Mouse (Mus musculus) G1E (cell line): Measurements from ENCODE around the gene Uox. TPM values are rescaled to one million over a fixed set of nuclear protein-coding genes. Genes with fewer than 3 reads are reported as not detected.

Experiments used
- ATAC-seq: 2 replicates; pipeline ENCODE4 v1.8.0; 2016; ENCODE audit warnings: mild to moderate bottlenecking; ENCODE audit not compliant: insufficient number of reproducible peaks, poor library complexity, low FRiP score, severe bottlenecking; ENCODE audit errors: extremely low read depth
- DNase-seq: peaks from one replicate; pipeline ENCODE4 v3.0.0; 2012; ENCODE audit warnings: low spot score
- H3K27me3 ChIP-seq: 2 replicates; pipeline ENCODE4 v1.6.1; 2012; ENCODE audit warnings: mild to moderate bottlenecking, low read length, inconsistent platforms; ENCODE audit not compliant: insufficient read depth
- H3K36me3 ChIP-seq: replicated peaks from 2 replicates; pipeline ENCODE3; 2012; ENCODE audit warnings: mild to moderate bottlenecking, inconsistent platforms
- H3K4me1 ChIP-seq: 2 replicates; pipeline ENCODE4 v1.6.1; 2012; ENCODE audit warnings: low read depth, low read length, inconsistent platforms, mixed read lengths; ENCODE audit not compliant: insufficient read depth
- H3K4me3 ChIP-seq: 2 replicates; pipeline ENCODE4 v1.5.1; 2012; ENCODE audit warnings: low read depth, mild to moderate bottlenecking, inconsistent platforms, low read length, moderate library complexity, mixed read lengths
- H3K9me3 ChIP-seq: replicated peaks from 2 replicates; pipeline ENCODE4 v1.6.1; 2012; ENCODE audit warnings: inconsistent platforms
- CTCF ChIP-seq: IDR thresholded peaks from 2 replicates; pipeline ENCODE4 v1.5.1; 2012; ENCODE audit warnings: low read depth, low read length, inconsistent platforms, mixed read lengths
- GATA1 ChIP-seq: IDR thresholded peaks from 2 replicates; pipeline ENCODE4 v1.6.1; 2012; ENCODE audit warnings: borderline replicate concordance, low read length, inconsistent platforms, mixed read lengths
- GATA2 ChIP-seq: IDR thresholded peaks from 2 replicates; pipeline ENCODE4 v1.6.1; 2012; ENCODE audit warnings: low read depth, low read length, inconsistent platforms, borderline replicate concordance
- POLR2AphosphoS5 ChIP-seq: IDR thresholded peaks from 2 replicates; pipeline ENCODE4 v1.6.1; 2012; ENCODE audit warnings: low read depth, low read length, inconsistent platforms; ENCODE audit not compliant: insufficient replicate concordance
- TAL1 ChIP-seq: conservative IDR thresholded peaks from 2 replicates; pipeline ENCODE4 v1.6.1; 2012; ENCODE audit warnings: low read depth, low read length, inconsistent platforms, mixed read lengths
- polyA plus RNA-seq: library from polyadenylated mRNA; stranded (reverse); fragments of >175 nt; gene quantifications from 2 replicates; pipeline ENCODE4 v1.2.3, GENCODE M21; 2012
- total RNA-seq, 2 experiments: library from RNA; stranded (forward) in 1 of 2; stranded (reverse) in 1 of 2; fragments of 200-1000 nt in 1 of 2; fragments of >200 nt in 1 of 2; fragmentation: Nextera tagmentation in 1 of 2; gene quantifications; 2 replicates each; pipeline ENCODE4 v1.2.3; 2014 to 2017

Gene Uox
- total and polyA plus RNA-seq, 3 experiments, result 0.22 TPM; not detected in 2

GRCm38 (mm10) chr3:146602531-146602930 lies 32.3 kb downstream of the Uox start:
- no peak for DNase-seq
- no peak overlapping the region for H3K4me3 ChIP-seq

GRCm38 (mm10) chr3:146604647-146605046 lies 34.4 kb downstream of the Uox start:
- H3K9me3 ChIP-seq, result no peaks in the 10 kb centered on the region
- no peak for DNase-seq
- H3K4me1 ChIP-seq, result peaks cover 26% of the 10 kb centered on the region
- TF ChIP-seq CTCF (no peak), POLR2AphosphoS5 (no peak), GATA1 (no peak), TAL1 (no peak), GATA2 (no peak)
- no peak for ATAC-seq
- peaks cover 9% of the 10 kb centered on the region for H3K27me3 ChIP-seq
- H3K4me3 ChIP-seq, result no peak overlapping the region
- no peaks in the 10 kb centered on the region for H3K36me3 ChIP-seq

More at GRCm38 (mm10) chr3:146602531-146602930, 32.3 kb downstream of the Uox start:
- Histone ChIP-seq H3K9me3 (no peaks in the 10 kb centered on the region), H3K36me3 (no peaks in the 10 kb centered on the region), H3K4me1 (peaks cover 28% of the 10 kb centered on the region), H3K27me3 (peaks cover 9% of the 10 kb centered on the region)
- ATAC-seq, result no peak
- TF ChIP-seq POLR2AphosphoS5 (no peak), CTCF (no peak), GATA1 (no peak)

- no peak for ATAC-seq
- peaks cover 7% of the 10 kb centered on the region for H3K4me1 ChIP-seq
- no peaks in the 10 kb centered on the region for H3K9me3 ChIP-seq
- DNase-seq, result no peak
- TF ChIP-seq GATA1, result no peak
- TF ChIP-seq POLR2AphosphoS5, result no peak
- H3K36me3 ChIP-seq, result no peaks in the 10 kb centered on the region
- no peak overlapping the region for H3K4me3 ChIP-seq
- peaks cover 8% of the 10 kb centered on the region for H3K27me3 ChIP-seq
Observed at GRCm38 (mm10) chr3:146607368-146607767, 37.1 kb downstream of the Uox start.

GRCm38 (mm10) chr3:146610322-146610721 lies 40.1 kb downstream of the Uox start:
- Histone ChIP-seq H3K27me3 (peaks cover 7% of the 10 kb centered on the region; the same call in 1 of the 2 replicates), H3K4me3 (no peak overlapping the region), H3K36me3 (no peaks in the 10 kb centered on the region), H3K9me3 (no peaks in the 10 kb centered on the region), H3K4me1 (peaks cover 11% of the 10 kb centered on the region)
- TF ChIP-seq POLR2AphosphoS5, result no peak
- TF ChIP-seq TAL1, result no peak
- TF ChIP-seq GATA1, result no peak
- TF ChIP-seq GATA2, result no peak
- no peak for TF ChIP-seq CTCF
- DNase-seq (no peak), ATAC-seq (no peak)

GRCm38 (mm10) chr3:146611261-146611660 lies 41.0 kb downstream of the Uox start:
- ATAC-seq (no peak), DNase-seq (no peak)
- Histone ChIP-seq H3K36me3 (no peaks in the 10 kb centered on the region), H3K27me3 (peaks cover 7% of the 10 kb centered on the region; the same call in 1 of the 2 replicates), H3K9me3 (no peaks in the 10 kb centered on the region), H3K4me1 (peaks cover 17% of the 10 kb centered on the region), H3K4me3 (no peak overlapping the region)
- TF ChIP-seq POLR2AphosphoS5 (no peak), GATA2 (no peak), CTCF (no peak), GATA1 (no peak), TAL1 (no peak)

- H3K27me3 ChIP-seq, result peaks cover 7% of the 10 kb centered on the region; the same call in 1 of the 2 replicates
- DNase-seq (no peak), ATAC-seq (no peak)
- H3K4me1 ChIP-seq, result peaks cover 22% of the 10 kb centered on the region
- TF ChIP-seq POLR2AphosphoS5, result no peak
- TF ChIP-seq CTCF, result no peak
- TF ChIP-seq GATA2, result no peak
- no peaks in the 10 kb centered on the region for H3K9me3 ChIP-seq
- no peaks in the 10 kb centered on the region for H3K36me3 ChIP-seq
- H3K4me3 ChIP-seq, result no peak overlapping the region
Observed at GRCm38 (mm10) chr3:146611821-146612220, 41.6 kb downstream of the Uox start.

GRCm38 (mm10) chr3:146615496-146615895 lies 45.3 kb downstream of the Uox start, which contains the start of gene Dnase2b:
Gene Dnase2b, minus strand, starts transcription at chr3:146615596.
- H3K36me3 ChIP-seq, result no peaks in the 10 kb centered on the region
- H3K27me3 ChIP-seq, result peaks cover 7% of the 10 kb centered on the region; the same call in 1 of the 2 replicates
- no peaks in the 10 kb centered on the region for H3K9me3 ChIP-seq
- no peak for DNase-seq
- H3K4me1 ChIP-seq, result peaks cover 44% of the 10 kb centered on the region
- no peak within 1 kb of the TSS for H3K4me3 ChIP-seq
- no peak for TF ChIP-seq POLR2AphosphoS5
- no peak for TF ChIP-seq TAL1
- no peak for TF ChIP-seq GATA2
- TF ChIP-seq GATA1, result no peak
- TF ChIP-seq CTCF, result no peak
- no peak for ATAC-seq
